Mouse (Mus musculus): ENCODE results near the gene 1600015I10Rik. TPM values are rescaled to one million over a fixed set of nuclear protein-coding genes. Genes with fewer than 3 reads are reported as not detected.
A peak's percentile ranks its signal among the peaks of the same experiment; 100 is the strongest.

The 1600015I10Rik gene
- polyA plus RNA-seq, 1 experiment, result 0.05 TPM

DNA sequence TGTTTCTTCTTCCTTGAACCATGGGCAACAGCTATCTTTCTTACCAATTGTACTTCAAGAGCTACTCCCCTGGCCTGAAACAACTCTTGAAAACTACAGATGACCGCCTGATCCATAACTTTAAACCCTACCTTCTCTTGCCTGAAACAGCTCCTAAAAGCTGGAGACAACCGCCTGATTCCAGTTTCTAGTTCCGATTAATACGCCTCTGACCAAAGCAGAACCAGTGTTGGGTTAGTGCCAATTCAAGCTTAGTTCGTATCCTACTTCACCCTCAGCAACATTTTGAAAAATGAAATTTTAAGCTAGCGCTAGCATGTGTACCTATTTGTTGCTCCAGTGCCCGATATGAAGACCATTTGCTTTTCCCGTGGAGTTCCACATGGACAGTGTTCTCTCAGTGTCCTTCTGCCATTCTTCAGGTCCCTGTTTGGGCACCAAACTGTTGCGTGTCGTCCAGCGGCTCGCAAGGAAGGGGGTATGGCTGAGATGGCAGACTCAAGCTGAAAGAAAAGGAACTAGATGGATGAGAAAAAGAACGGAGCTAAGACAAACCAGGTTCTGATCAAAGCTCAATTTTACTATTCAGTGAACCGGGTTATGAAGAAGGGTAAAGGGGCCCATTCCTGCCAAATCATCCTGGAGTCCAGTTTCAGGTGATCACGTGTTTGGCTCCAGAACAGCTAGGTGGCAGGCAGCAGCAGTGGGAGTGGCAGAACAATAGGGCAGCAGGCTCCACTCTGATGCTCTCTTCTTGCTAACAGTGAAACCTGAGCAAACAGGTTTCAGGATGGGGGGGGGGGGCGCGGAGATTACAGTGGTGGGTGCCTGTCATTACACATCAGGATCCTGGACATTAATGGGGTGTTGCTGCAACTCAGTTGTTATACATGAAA is 26.9 kb upstream of the 1600015I10Rik start:
- Histone ChIP-seq H3K27ac (ENCODE audit: insufficient read depth, low read depth, low read length) (no peak overlapping the region), H3K36me3 (ENCODE audit: control insufficient read depth, insufficient read depth, low read length) (peaks cover 34% of the 10 kb centered on the region), H3K27me3 (ENCODE audit: control insufficient read depth, insufficient read depth, low read length) (no peaks in the 10 kb centered on the region), H3K4me3 (ENCODE audit: low read depth, low read length) (no peak overlapping the region), H3K4me1 (ENCODE audit: control insufficient read depth, insufficient read depth, insufficient read length, low read length) (peaks cover 11% of the 10 kb centered on the region)
- TF ChIP-seq CTCF (IDR thresholded peaks at IDR 0.05; ENCODE audit: extremely low read depth, insufficient read length, insufficient replicate concordance, low read depth, low read length) (no peak), POLR2A (IDR thresholded peaks at IDR 0.05; ENCODE audit: low read depth, low read length) (no peak)
- WGBS, result 70% methylated on average over 17 of the region's 17 CpGs

DNA sequence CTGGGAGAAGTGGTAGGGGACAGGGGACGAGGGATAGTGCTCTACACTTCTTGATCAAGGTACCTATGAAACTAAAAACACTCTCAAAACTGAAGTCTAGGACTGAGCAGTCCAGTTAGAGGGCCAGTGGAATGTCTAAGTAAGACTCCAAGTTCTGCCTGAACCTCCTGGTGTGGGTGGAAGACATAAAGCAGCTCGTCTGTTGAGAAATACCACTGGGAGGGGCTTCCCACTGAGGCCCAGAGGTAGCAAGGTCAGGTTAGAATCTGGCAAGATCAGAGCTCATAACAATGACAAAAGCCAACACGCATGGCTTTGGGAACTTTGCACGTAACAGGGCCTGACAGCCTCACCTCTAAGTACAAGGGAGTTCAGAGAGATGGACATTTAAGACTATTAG is 26.3 kb upstream of the 1600015I10Rik start:
- TF ChIP-seq CTCF (IDR thresholded peaks at IDR 0.05; ENCODE audit: extremely low read depth, insufficient read length, insufficient replicate concordance, low read depth, low read length) (no peak), POLR2A (IDR thresholded peaks at IDR 0.05; ENCODE audit: low read depth, low read length) (no peak)
- Histone ChIP-seq H3K36me3 (ENCODE audit: control insufficient read depth, insufficient read depth, low read length) (peaks cover 41% of the 10 kb centered on the region), H3K4me1 (ENCODE audit: control insufficient read depth, insufficient read depth, insufficient read length, low read length) (peaks cover 13% of the 10 kb centered on the region), H3K4me3 (ENCODE audit: low read depth, low read length) (no peak overlapping the region), H3K27me3 (ENCODE audit: control insufficient read depth, insufficient read depth, low read length) (no peaks in the 10 kb centered on the region), H3K27ac (ENCODE audit: insufficient read depth, low read depth, low read length) (no peak overlapping the region)
- WGBS, result 58% methylated on average over 4 of the region's 4 CpGs

DNA sequence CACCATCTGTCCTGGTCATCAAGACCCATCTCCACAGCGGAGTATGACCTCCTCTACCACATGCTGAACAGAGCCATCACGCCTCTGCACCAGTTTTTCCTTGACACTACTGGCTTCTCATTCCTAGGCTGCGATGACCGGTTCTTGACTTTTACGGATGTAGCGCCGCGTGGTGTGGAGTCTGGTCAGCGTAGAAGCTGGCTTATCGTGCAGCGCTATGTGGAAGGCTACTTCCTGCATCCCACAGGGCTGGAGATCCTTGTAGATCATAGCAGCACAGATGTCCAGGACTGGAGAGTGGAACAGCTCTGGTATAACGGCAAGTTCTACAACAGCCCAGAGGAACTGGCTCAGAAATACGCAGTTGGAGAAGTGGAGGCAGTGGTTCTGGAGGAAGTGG is 24.1 kb upstream of the 1600015I10Rik start:
- WGBS, result 90% methylated on average over 13 of the region's 13 CpGs
- TF ChIP-seq POLR2A (IDR thresholded peaks at IDR 0.05; ENCODE audit: low read depth, low read length) (0 out of 2 replicates have a peak, but pooled peaks have one; percentile 4), CTCF (IDR thresholded peaks at IDR 0.05; ENCODE audit: extremely low read depth, insufficient read length, insufficient replicate concordance, low read depth, low read length) (no peak)
- H3K4me3 ChIP-seq (ENCODE audit: low read depth, low read length), result no peak overlapping the region

DNA sequence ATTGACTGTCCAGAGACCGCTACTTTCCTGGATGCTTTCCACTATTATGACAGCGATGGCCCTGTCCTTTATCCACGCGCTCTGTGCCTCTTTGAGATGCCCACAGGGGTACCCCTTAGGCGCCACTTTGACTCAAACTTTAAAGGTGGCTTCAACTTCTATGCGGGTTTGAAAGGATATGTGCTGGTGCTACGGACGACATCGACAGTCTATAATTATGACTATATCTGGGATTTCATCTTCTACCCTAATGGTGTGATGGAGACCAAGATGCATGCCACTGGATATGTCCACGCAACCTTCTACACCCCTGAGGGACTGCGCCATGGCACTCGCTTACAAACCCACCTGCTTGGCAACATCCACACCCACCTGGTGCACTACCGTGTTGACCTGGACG is 23.3 kb upstream of the 1600015I10Rik start:
- Histone ChIP-seq H3K27me3 (ENCODE audit: control insufficient read depth, insufficient read depth, low read length) (no peaks in the 10 kb centered on the region), H3K27ac (ENCODE audit: insufficient read depth, low read depth, low read length) (no peak overlapping the region), H3K4me1 (ENCODE audit: control insufficient read depth, insufficient read depth, insufficient read length, low read length) (peaks cover 21% of the 10 kb centered on the region), H3K36me3 (ENCODE audit: control insufficient read depth, insufficient read depth, low read length) (peaks cover 63% of the 10 kb centered on the region), H3K4me3 (ENCODE audit: low read depth, low read length) (no peak overlapping the region)
- 94% methylated on average over 14 of the region's 14 CpGs for WGBS
- TF ChIP-seq CTCF (IDR thresholded peaks at IDR 0.05; ENCODE audit: extremely low read depth, insufficient read length, insufficient replicate concordance, low read depth, low read length) (no peak), POLR2A (IDR thresholded peaks at IDR 0.05; ENCODE audit: low read depth, low read length) (no peak)

More for the DNA sequence above, 24.1 kb upstream of the 1600015I10Rik start:
- H3K4me1 ChIP-seq (ENCODE audit: control insufficient read depth, insufficient read depth, insufficient read length, low read length), result peaks cover 21% of the 10 kb centered on the region
- peaks cover 56% of the 10 kb centered on the region for H3K36me3 ChIP-seq (ENCODE audit: control insufficient read depth, insufficient read depth, low read length)
- no peak overlapping the region for H3K27ac ChIP-seq (ENCODE audit: insufficient read depth, low read depth, low read length)
- H3K27me3 ChIP-seq (ENCODE audit: control insufficient read depth, insufficient read depth, low read length), result no peaks in the 10 kb centered on the region

DNA sequence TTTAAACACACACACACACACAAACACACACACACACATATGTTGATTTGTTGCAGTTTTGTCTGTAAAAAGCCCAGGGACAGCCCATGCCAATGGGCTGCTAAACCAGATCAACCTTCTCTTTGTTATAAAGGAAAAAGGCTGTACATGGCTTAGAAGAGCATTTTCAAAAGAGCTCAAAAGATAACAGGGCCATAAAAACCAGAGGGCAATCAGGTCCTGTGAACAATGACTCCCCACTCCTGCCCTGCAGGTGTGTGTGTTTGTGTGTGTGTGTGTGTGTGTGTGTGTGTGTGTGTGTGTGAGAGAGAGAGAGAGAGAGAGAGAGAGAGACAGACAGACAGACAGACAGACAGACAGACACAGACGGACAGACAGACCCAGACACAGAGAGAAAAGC is 20.5 kb upstream of the 1600015I10Rik start:
- Histone ChIP-seq H3K4me1 (ENCODE audit: control insufficient read depth, insufficient read depth, insufficient read length, low read length) (peaks cover 17% of the 10 kb centered on the region), H3K4me3 (ENCODE audit: low read depth, low read length) (no peak overlapping the region), H3K36me3 (ENCODE audit: control insufficient read depth, insufficient read depth, low read length) (peaks cover 55% of the 10 kb centered on the region), H3K27me3 (ENCODE audit: control insufficient read depth, insufficient read depth, low read length) (no peaks in the 10 kb centered on the region), H3K27ac (ENCODE audit: insufficient read depth, low read depth, low read length) (peak overlapping the region; percentile 57; the same call in 1 of the 2 replicates)
- WGBS, result 25% methylated on average over 1 of the region's 1 CpGs
- TF ChIP-seq CTCF (IDR thresholded peaks at IDR 0.05; ENCODE audit: extremely low read depth, insufficient read length, insufficient replicate concordance, low read depth, low read length), result no peak

DNA sequence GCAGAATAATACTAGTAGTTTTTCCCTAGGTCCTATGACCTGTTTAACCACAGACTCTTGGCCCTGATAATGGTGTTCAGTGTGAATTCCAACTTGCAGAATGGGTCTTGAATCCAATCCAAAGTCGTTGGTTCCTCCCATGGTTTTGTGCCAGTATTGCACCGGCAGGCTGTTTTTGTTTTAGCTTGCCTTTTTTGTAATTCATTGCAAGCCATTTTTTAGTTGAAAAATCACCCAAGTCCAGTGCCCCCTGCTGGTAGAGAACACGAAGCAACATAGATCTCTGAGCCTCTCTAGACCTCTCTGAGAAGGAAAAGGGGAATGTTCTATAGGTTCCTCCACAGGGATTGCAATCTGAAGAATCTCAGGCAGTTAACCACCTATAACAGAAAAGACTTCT is 17.7 kb upstream of the 1600015I10Rik start:
- H3K27ac ChIP-seq (ENCODE audit: insufficient read depth, low read depth, low read length), result no peak overlapping the region
- H3K36me3 ChIP-seq (ENCODE audit: control insufficient read depth, insufficient read depth, low read length), result peaks cover 36% of the 10 kb centered on the region
- H3K27me3 ChIP-seq (ENCODE audit: control insufficient read depth, insufficient read depth, low read length), result no peaks in the 10 kb centered on the region
- peaks cover 15% of the 10 kb centered on the region for H3K4me1 ChIP-seq (ENCODE audit: control insufficient read depth, insufficient read depth, insufficient read length, low read length)
- TF ChIP-seq CTCF (IDR thresholded peaks at IDR 0.05; ENCODE audit: extremely low read depth, insufficient read length, insufficient replicate concordance, low read depth, low read length) (no peak), POLR2A (IDR thresholded peaks at IDR 0.05; ENCODE audit: low read depth, low read length) (no peak)
- 15% methylated on average over 3 of the region's 3 CpGs for WGBS
- H3K4me3 ChIP-seq (ENCODE audit: low read depth, low read length), result no peak overlapping the region

DNA sequence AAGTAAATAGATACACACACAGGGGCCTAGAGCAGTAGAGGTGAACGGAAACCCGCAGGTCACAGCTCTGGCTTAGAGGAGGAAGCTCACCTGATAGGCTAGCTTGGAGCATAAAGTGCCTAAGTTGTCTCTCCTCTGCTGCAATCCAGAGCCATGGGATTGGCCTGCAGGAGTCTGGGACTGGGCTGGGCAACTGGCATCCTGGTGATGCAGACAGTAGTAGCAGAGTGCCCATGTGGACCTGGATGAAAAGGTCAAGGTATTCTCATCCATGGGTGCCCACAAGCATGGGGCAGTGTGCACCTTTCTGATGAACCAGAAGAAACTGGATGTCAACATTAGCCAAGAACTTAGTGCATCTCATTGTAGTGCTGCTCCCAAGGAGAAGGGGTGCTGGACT is 16.1 kb upstream of the 1600015I10Rik start:
- TF ChIP-seq POLR2A (IDR thresholded peaks at IDR 0.05; ENCODE audit: low read depth, low read length), result no peak
- no peak for TF ChIP-seq CTCF (IDR thresholded peaks at IDR 0.05; ENCODE audit: extremely low read depth, insufficient read length, insufficient replicate concordance, low read depth, low read length)
- Histone ChIP-seq H3K4me3 (ENCODE audit: low read depth, low read length) (no peak overlapping the region), H3K36me3 (ENCODE audit: control insufficient read depth, insufficient read depth, low read length) (peaks cover 21% of the 10 kb centered on the region), H3K27ac (ENCODE audit: insufficient read depth, low read depth, low read length) (no peak overlapping the region), H3K27me3 (ENCODE audit: control insufficient read depth, insufficient read depth, low read length) (no peaks in the 10 kb centered on the region), H3K4me1 (ENCODE audit: control insufficient read depth, insufficient read depth, insufficient read length, low read length) (peaks cover 6% of the 10 kb centered on the region)
- WGBS, result 96% methylated on average over 2 of the region's 2 CpGs

All from small intestine, adult 2 months (tissue).